Mouse (Mus musculus): Measurements from ENCODE around the gene Samd8.

DNA sequence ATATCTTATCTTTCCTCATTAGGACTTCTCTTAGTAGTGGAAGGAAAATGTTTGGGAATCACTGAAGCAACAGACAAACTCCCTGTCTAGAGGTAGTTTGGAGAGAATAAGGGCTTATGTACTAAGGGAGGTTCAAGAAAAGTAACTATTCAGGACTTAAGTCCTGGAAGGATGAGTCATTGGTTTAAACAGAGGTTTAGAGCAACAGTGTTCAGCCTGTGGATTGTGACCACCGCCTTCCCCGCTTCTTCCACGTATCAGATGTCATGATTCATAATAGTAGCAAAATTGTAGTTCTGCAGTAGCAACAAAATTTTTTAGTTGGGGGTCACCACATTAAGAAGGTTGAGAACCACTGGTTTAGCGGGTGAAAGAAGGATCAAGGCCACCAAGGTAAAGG, 50.3 kb downstream of the Samd8 start:
- no peak for TF ChIP-seq GATA1 (IDR thresholded peaks at IDR 0.05; ENCODE audit: low read length)
- TF ChIP-seq TAL1 (IDR thresholded peaks at IDR 0.05; ENCODE audit: low read length): no peak
